Comparison of ENCODE assay signal across 7 mouse cellular contexts in genomic region chr7:19603849-19604605, GRCm38 (mm10). TPM values are rescaled to one million over a fixed set of nuclear protein-coding genes. Genes with fewer than 3 reads are reported as not detected.
DNase-seq lines count a peak whose midpoint lies in the region; ATAC-seq lines count a peak whose summit lies in the region.

Clasrp (minus strand) TSS chr7:19604486.

- peaks cover 14% of the 10 kb centered on the region for H3K36me3 ChIP-seq in intestine, embryonic 15.5 days
- H3K36me3 ChIP-seq in midbrain, embryonic 10.5 days: peaks cover 40% of the 10 kb centered on the region

- peak within 1 kb of the TSS; percentile 78 for H3K27ac ChIP-seq in intestine, embryonic 15.5 days
- H3K27ac ChIP-seq in midbrain, embryonic 10.5 days (replicated peaks): peak within 1 kb of the TSS; percentile 95

- intact Hi-C loops in gastrocnemius, postnatal 36 days (cut with DNase I): no loop called here
- intact Hi-C loops in left cerebral cortex, postnatal 25 days (cut with DNase I): no loop called here

- H3K9ac ChIP-seq in intestine, embryonic 15.5 days: peak within 1 kb of the TSS; percentile 99

- no peaks in the 10 kb centered on the region for H3K9me3 ChIP-seq in intestine, embryonic 15.5 days
- no peaks in the 10 kb centered on the region for H3K9me3 ChIP-seq in midbrain, embryonic 10.5 days (replicated peaks)

- peaks cover 26% of the 10 kb centered on the region for H3K4me1 ChIP-seq in intestine, embryonic 15.5 days (replicated peaks)
- peaks cover 32% of the 10 kb centered on the region for H3K4me1 ChIP-seq in midbrain, embryonic 10.5 days

- H3K4me2 ChIP-seq in intestine, embryonic 15.5 days (replicated peaks): peak within 1 kb of the TSS; percentile 79

- ATAC-seq in intestine, embryonic 15.5 days: peak; percentile 96

- WGBS in intestine, embryonic 15.5 days: under 1% methylated on average over 57 of the region's 57 CpGs
- WGBS in midbrain, embryonic 10.5 days: 1% methylated on average over 57 of the region's 57 CpGs

- peak within 1 kb of the TSS; percentile 99 for H3K4me3 ChIP-seq in intestine, embryonic 15.5 days (replicated peaks)
- peak within 1 kb of the TSS; percentile 100 for H3K4me3 ChIP-seq in midbrain, embryonic 10.5 days

- H3K27me3 ChIP-seq in intestine, embryonic 15.5 days (replicated peaks): no peaks in the 10 kb centered on the region
- H3K27me3 ChIP-seq in midbrain, embryonic 10.5 days (ENCODE audit: low read depth, poor library complexity, severe bottlenecking): no peaks in the 10 kb centered on the region

- DNase-seq in adrenal gland, adult 18-20 months (ENCODE audit: low spot score in 2 of 2): peak; percentile 94 to 95
- DNase-seq in embryo, embryonic 11 days: peak; percentile 98
- peak; percentile 93 to 97 for DNase-seq in gastrocnemius, postnatal 36 days
- peak; percentile 93 to 96 for DNase-seq in left cerebral cortex, postnatal 25 days (ENCODE audit: low spot score in 2 of 2)
- peak; percentile 95 for DNase-seq in midbrain, embryonic 10.5 days (ENCODE audit: low spot score)
- peak; percentile 91 for DNase-seq in right cerebral cortex, postnatal 4 days

RNA-seq across cellular contexts. Expression of gene Clasrp, which starts in this region (rescaled TPM):
- total RNA-seq in adrenal gland, adult 18-20 months (2021): 10 to 100 TPM; 36.5 to 36.9 TPM
- total RNA-seq in gastrocnemius, postnatal 36 days (2021): 10 to 100 TPM; 10.9 to 12.0 TPM
- 34.2 and 38.3 TPM in 2 replicates for polyA plus RNA-seq in intestine, embryonic 15.5 days (2015; fragmentation: Nextera tagmentation; extraction: Ambion mirVana)
- total RNA-seq in left cerebral cortex, postnatal 25 days (2021): 10 to 100 TPM; 70.9 to 81.0 TPM
- polyA plus RNA-seq in midbrain, embryonic 10.5 days (2016; fragmentation: Nextera tagmentation; extraction: Ambion mirVana): 51.8 and 61.1 TPM in 2 replicates

Comparison
In these comparisons a context has a peak if more than half of its experiments do, and no peak if none do; other contexts are left out.
1. Peak in every context shown above with its lines: DNase-seq, ATAC-seq, H3K4me3 ChIP-seq and H3K27ac ChIP-seq.